Mouse (Mus musculus): ENCODE measurements around the gene Xrcc4. TPM values are rescaled to one million over a fixed set of nuclear protein-coding genes. Genes with fewer than 3 reads are reported as not detected.

Xrcc4 gene
- polyA plus RNA-seq, 1 experiment from 2014 or later: 14.2 TPM

- Histone ChIP-seq H3K27me3 (no peaks in the 10 kb centered on the region), H3K27ac (no peak overlapping the region), H3K36me3 (ENCODE audit: poor library complexity, severe bottlenecking) (no peaks in the 10 kb centered on the region), H3K9ac (no peak overlapping the region), H3K4me3 (no peak overlapping the region), H3K9me3 (replicated peaks) (no peaks in the 10 kb centered on the region), H3K4me1 (no peaks in the 10 kb centered on the region), H3K4me2 (no peak overlapping the region)
- ATAC-seq: no peak
- WGBS: 88% methylated on average over 3 of the region's 3 CpGs
Measured at GRCm38 (mm10) chr13:89918814-89919481, 170.5 kb downstream of the Xrcc4 start.

DNA sequence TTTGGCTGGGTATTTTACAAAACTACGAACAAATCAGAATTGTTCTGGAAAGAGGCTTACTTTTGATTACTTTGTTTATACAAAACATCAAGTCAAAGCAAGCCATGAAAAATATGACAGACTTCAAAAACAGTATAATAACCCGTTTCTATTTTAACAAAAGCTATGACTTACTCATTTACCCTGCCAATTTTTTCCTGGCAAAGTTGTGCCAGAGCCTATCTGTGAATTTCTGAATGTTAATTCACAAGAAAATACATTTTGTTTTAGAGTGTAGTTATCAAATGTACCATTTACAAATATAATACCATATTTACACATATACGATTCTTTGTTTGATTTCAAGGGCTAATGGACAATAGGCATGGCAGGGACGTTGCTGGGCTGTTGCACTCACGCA is 175.1 kb downstream of the Xrcc4 start:
- Histone ChIP-seq H3K4me2 (no peak overlapping the region), H3K36me3 (ENCODE audit: poor library complexity, severe bottlenecking) (no peaks in the 10 kb centered on the region), H3K27me3 (no peaks in the 10 kb centered on the region), H3K4me3 (no peak overlapping the region), H3K4me1 (no peaks in the 10 kb centered on the region), H3K27ac (no peak overlapping the region), H3K9ac (no peak overlapping the region), H3K9me3 (replicated peaks) (no peaks in the 10 kb centered on the region)
- no peak for ATAC-seq
- 90% methylated on average over 5 of the region's 5 CpGs for WGBS

GRCm38 (mm10) chr13:89913891-89914290 is 175.5 kb downstream of the Xrcc4 start:
- Histone ChIP-seq H3K9ac (no peak overlapping the region), H3K27me3 (no peaks in the 10 kb centered on the region), H3K36me3 (ENCODE audit: poor library complexity, severe bottlenecking) (no peaks in the 10 kb centered on the region), H3K27ac (no peak overlapping the region), H3K4me2 (no peak overlapping the region), H3K4me1 (no peaks in the 10 kb centered on the region), H3K4me3 (no peak overlapping the region), H3K9me3 (replicated peaks) (no peaks in the 10 kb centered on the region)
- 91% methylated on average over 6 of the region's 6 CpGs for WGBS
- no peak for ATAC-seq

DNA sequence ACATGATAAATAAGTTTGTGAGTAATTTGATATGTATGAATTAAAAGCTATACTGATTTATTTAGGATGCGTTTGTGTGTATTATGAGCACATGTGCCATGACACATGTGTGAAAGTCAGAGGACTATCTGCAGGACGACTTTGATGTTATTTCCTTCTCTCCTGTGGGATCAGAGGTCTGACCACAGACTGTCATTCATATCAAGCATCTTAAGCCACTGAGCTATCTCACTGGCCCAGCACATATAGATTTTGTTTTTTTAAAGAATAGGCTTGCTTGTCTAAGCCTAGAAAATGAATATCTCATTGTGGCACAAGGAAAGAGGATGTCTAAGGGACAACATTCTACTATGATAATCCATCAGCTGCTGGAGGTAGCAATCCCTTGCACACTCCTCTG is 183.3 kb downstream of the Xrcc4 start:
- H3K9ac ChIP-seq: no peak overlapping the region
- H3K4me1 ChIP-seq: no peaks in the 10 kb centered on the region
- ATAC-seq: no peak
- H3K4me2 ChIP-seq: no peak overlapping the region
- no peak overlapping the region for H3K27ac ChIP-seq
- no peaks in the 10 kb centered on the region for H3K36me3 ChIP-seq (ENCODE audit: poor library complexity, severe bottlenecking)
- H3K27me3 ChIP-seq: no peaks in the 10 kb centered on the region
- no peaks in the 10 kb centered on the region for H3K9me3 ChIP-seq (replicated peaks)
- no peak overlapping the region for H3K4me3 ChIP-seq
- WGBS: 82% methylated on average over 2 of the region's 2 CpGs

DNA sequence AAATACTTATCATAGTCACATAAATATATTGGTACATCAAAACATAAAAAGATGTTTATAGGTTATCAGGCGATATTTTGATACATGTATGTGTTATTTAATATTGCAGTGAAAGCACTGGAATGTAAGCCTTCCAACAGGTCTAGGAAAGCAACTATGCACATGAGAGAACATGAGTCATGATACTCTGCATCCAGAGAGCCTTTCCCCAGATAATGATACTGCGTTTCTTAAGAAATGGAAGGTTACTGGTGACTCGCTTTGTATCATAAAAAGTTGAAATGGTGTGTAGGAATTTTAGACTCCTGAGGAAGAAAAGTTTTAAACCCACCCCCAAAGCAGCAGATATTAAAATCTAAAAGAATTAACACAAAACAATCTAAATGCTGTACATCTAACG is 190.3 kb downstream of the Xrcc4 start:
- Histone ChIP-seq H3K4me3 (no peak overlapping the region), H3K27me3 (no peaks in the 10 kb centered on the region), H3K4me2 (no peak overlapping the region), H3K9me3 (replicated peaks) (no peaks in the 10 kb centered on the region), H3K27ac (no peak overlapping the region), H3K4me1 (no peaks in the 10 kb centered on the region), H3K36me3 (ENCODE audit: poor library complexity, severe bottlenecking) (no peaks in the 10 kb centered on the region), H3K9ac (no peak overlapping the region)
- no peak for ATAC-seq
- 90% methylated on average over 4 of the region's 4 CpGs for WGBS

GRCm38 (mm10) chr13:89892140-89892539 is 197.3 kb downstream of the Xrcc4 start:
- ATAC-seq: no peak

GRCm38 (mm10) chr13:89890159-89890558 is 199.2 kb downstream of the Xrcc4 start:
- no peaks in the 10 kb centered on the region for H3K36me3 ChIP-seq (ENCODE audit: poor library complexity, severe bottlenecking)
- no peak overlapping the region for H3K4me3 ChIP-seq
- no peak for ATAC-seq
- 84% methylated on average over 1 of the region's 1 CpGs for WGBS
- H3K27ac ChIP-seq: no peak overlapping the region
- H3K27me3 ChIP-seq: no peaks in the 10 kb centered on the region
- H3K9ac ChIP-seq: no peak overlapping the region
- H3K9me3 ChIP-seq (replicated peaks): no peaks in the 10 kb centered on the region
- H3K4me1 ChIP-seq: peaks cover 11% of the 10 kb centered on the region; the same call in 1 of the 2 replicates
- H3K4me2 ChIP-seq: no peak overlapping the region

More at GRCm38 (mm10) chr13:89892140-89892539, 197.3 kb downstream of the Xrcc4 start:
- H3K9me3 ChIP-seq (replicated peaks): no peaks in the 10 kb centered on the region
- H3K4me1 ChIP-seq: peaks cover 11% of the 10 kb centered on the region; the same call in 1 of the 2 replicates
- no peak overlapping the region for H3K9ac ChIP-seq
- no peak overlapping the region for H3K4me3 ChIP-seq
- no peak overlapping the region for H3K4me2 ChIP-seq
- no peaks in the 10 kb centered on the region for H3K36me3 ChIP-seq (ENCODE audit: poor library complexity, severe bottlenecking)
- no peak overlapping the region for H3K27ac ChIP-seq
- H3K27me3 ChIP-seq: no peaks in the 10 kb centered on the region
- 93% methylated on average over 4 of the region's 4 CpGs for WGBS

- ATAC-seq: peak; percentile 50; the same call in 1 of the 2 replicates
- Histone ChIP-seq H3K4me2 (no peak overlapping the region), H3K9ac (no peak overlapping the region), H3K9me3 (replicated peaks) (no peaks in the 10 kb centered on the region), H3K27me3 (no peaks in the 10 kb centered on the region), H3K27ac (0 out of 2 replicates have a peak overlapping the region, but pooled peaks have one; percentile 31), H3K4me1 (peaks cover 11% of the 10 kb centered on the region; the same call in 1 of the 2 replicates), H3K4me3 (no peak overlapping the region), H3K36me3 (ENCODE audit: poor library complexity, severe bottlenecking) (no peaks in the 10 kb centered on the region)
- WGBS: 49% methylated on average over 5 of the region's 5 CpGs
Measured at GRCm38 (mm10) chr13:89889074-89889473, 200.3 kb downstream of the Xrcc4 start.

DNA sequence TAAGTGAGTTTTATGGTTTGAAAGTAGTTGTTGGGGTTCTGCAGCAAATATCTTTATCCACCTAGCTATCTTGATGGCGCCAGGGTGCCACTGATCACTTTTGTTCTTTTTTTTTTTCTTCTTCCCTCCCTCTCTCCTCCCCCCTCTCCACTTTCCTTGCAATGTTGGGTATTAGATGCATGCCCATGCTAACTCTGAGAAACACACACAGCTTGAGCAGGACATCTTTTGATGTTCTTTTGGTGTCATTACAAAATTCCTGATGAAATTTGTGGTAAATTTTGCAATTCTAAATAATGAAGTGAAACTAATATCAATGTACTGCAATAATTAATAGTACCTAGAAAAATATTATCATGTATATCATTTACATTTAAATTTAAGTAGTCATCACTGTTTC is 205.9 kb downstream of the Xrcc4 start:
- 87% methylated on average over 1 of the region's 1 CpGs for WGBS

DNA sequence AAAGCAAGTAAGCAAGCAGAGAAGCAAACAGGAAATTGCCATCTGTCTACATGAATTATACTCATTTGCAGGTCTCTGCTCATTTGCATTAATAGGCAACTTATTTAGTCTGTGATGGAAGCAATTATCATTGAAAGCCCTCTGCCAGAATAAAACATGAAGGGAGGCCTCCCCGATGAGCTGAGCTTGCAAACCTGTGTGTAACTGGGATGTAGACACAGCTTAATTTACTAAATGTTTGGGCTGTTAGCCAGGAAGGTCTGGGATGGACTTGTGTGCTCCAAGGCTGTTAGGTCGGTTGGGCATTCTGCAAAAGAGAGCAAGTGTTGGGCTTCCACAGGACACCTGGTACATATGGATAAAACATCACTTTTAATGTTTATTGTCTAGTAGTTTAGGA is 208.1 kb downstream of the Xrcc4 start:
- Histone ChIP-seq H3K27me3 (no peaks in the 10 kb centered on the region), H3K36me3 (ENCODE audit: poor library complexity, severe bottlenecking) (no peaks in the 10 kb centered on the region), H3K27ac (peak overlapping the region; percentile 48; the same call in 1 of the 2 replicates), H3K9me3 (replicated peaks) (no peaks in the 10 kb centered on the region), H3K4me2 (no peak overlapping the region), H3K4me1 (peaks cover 22% of the 10 kb centered on the region), H3K9ac (no peak overlapping the region), H3K4me3 (no peak overlapping the region)
- WGBS: 15% methylated on average over 2 of the region's 2 CpGs
- ATAC-seq: peak; percentile 86

More for the DNA sequence above, 205.9 kb downstream of the Xrcc4 start:
- H3K4me3 ChIP-seq: no peak overlapping the region
- H3K9me3 ChIP-seq (replicated peaks): no peaks in the 10 kb centered on the region
- no peak overlapping the region for H3K27ac ChIP-seq
- no peak overlapping the region for H3K4me2 ChIP-seq
- ATAC-seq: no peak
- H3K4me1 ChIP-seq: peaks cover 15% of the 10 kb centered on the region
- no peaks in the 10 kb centered on the region for H3K27me3 ChIP-seq
- H3K36me3 ChIP-seq (ENCODE audit: poor library complexity, severe bottlenecking): no peaks in the 10 kb centered on the region
- H3K9ac ChIP-seq: no peak overlapping the region

- no peaks in the 10 kb centered on the region for H3K36me3 ChIP-seq (ENCODE audit: poor library complexity, severe bottlenecking)
- H3K9ac ChIP-seq: no peak overlapping the region
- H3K4me3 ChIP-seq: no peak overlapping the region
- H3K4me1 ChIP-seq: peaks cover 22% of the 10 kb centered on the region
- no peaks in the 10 kb centered on the region for H3K27me3 ChIP-seq
- peak; percentile 79 for ATAC-seq
- H3K9me3 ChIP-seq (replicated peaks): no peaks in the 10 kb centered on the region
- 45% methylated on average over 10 of the region's 10 CpGs for WGBS
- peak overlapping the region; percentile 64 for H3K27ac ChIP-seq
- H3K4me2 ChIP-seq: peak overlapping the region; percentile 38
Measured at GRCm38 (mm10) chr13:89878832-89879468, 210.5 kb downstream of the Xrcc4 start.

DNA sequence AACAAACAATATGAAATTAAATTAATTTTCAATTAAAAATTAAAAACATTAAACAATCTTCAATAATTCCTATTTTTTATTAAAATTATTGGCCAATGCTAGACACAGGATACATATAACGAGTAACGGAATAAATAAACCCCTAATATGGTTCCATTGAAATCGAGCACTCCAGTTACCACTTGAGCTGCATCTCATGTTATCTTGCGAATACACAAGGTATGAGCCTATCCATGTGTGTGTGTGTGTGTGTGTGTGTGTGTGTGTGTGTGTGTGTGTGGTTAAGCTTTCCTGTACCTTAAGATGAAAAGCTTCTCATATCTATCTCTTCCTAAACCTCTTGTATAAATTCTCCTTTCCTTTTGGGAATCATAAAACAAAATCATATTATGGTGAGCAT is 213.9 kb downstream of the Xrcc4 start:
- H3K4me2 ChIP-seq: no peak overlapping the region
- H3K27ac ChIP-seq: no peak overlapping the region
- H3K4me1 ChIP-seq: peaks cover 13% of the 10 kb centered on the region
- ATAC-seq: no peak
- no peaks in the 10 kb centered on the region for H3K9me3 ChIP-seq (replicated peaks)
- H3K9ac ChIP-seq: no peak overlapping the region
- H3K27me3 ChIP-seq: no peaks in the 10 kb centered on the region
- WGBS: 92% methylated on average over 4 of the region's 4 CpGs
- H3K4me3 ChIP-seq: no peak overlapping the region
- no peaks in the 10 kb centered on the region for H3K36me3 ChIP-seq (ENCODE audit: poor library complexity, severe bottlenecking)

Measured in forebrain, embryonic 13.5 days (tissue).